Mouse (Mus musculus) cerebellum, adult 2 months (tissue): ENCODE measurements around the gene Ntf5. TPM values are rescaled to one million over a fixed set of nuclear protein-coding genes. Genes with fewer than 3 reads are reported as not detected.

Experiments used
- DNase-seq, 2 experiments: peaks; one replicate each; pipeline ENCODE4 v3.0.0; 2021
- H3K27ac ChIP-seq: fragments of 200-500 bp; 2 replicates; pipeline ENCODE4 v1.5.1; 2012; ENCODE audit warnings: low read length, control low read depth, inconsistent platforms; ENCODE audit not compliant: insufficient read depth
- H3K27me3 ChIP-seq: fragments of 200-500 bp; 2 replicates; pipeline ENCODE4 v1.6.1; 2012; ENCODE audit warnings: inconsistent platforms, mild to moderate bottlenecking, low read length, moderate library complexity; ENCODE audit not compliant: control insufficient read depth, insufficient read depth
- H3K4me1 ChIP-seq: fragments of 200-500 bp; 2 replicates; pipeline ENCODE4 v1.6.1; 2011; ENCODE audit warnings: low read length; ENCODE audit not compliant: control insufficient read depth, insufficient read depth
- H3K4me3 ChIP-seq: fragments of 200-500 bp; replicated peaks from 2 replicates; pipeline ENCODE3; 2011; ENCODE audit warnings: mild to moderate bottlenecking, low read depth, low read length, control low read depth; ENCODE audit not compliant: insufficient read depth
- CTCF ChIP-seq: fragments of 200-500 bp; IDR thresholded peaks from 2 replicates; pipeline ENCODE4 v1.5.1; 2011; ENCODE audit warnings: low read depth, mild to moderate bottlenecking, control low read depth, low read length, moderate library complexity, borderline replicate concordance; ENCODE audit not compliant: insufficient read depth
- POLR2A ChIP-seq: fragments of 200-500 bp; IDR thresholded peaks from 2 replicates; pipeline ENCODE4 v1.6.1; 2011; ENCODE audit warnings: low read length, control low read depth, borderline replicate concordance; ENCODE audit not compliant: insufficient read depth
- WGBS: fragments of 180-500 bp; shearing (Covaris S2); methylation state at CpG from one replicate; pipeline ENCODE4 v1.1.7; 2018; 5-methylcytosine and 5-hydroxymethylcytosine counted together
- polyA plus RNA-seq: library from polyadenylated mRNA; depleted of rRNA; stranded (reverse); fragments of >200 nt; gene quantifications from 2 replicates; pipeline ENCODE4 v1.2.3, GENCODE M21; 2012

Gene Ntf5
- polyA plus RNA-seq, 1 experiment, result 0.07 TPM

DNA sequence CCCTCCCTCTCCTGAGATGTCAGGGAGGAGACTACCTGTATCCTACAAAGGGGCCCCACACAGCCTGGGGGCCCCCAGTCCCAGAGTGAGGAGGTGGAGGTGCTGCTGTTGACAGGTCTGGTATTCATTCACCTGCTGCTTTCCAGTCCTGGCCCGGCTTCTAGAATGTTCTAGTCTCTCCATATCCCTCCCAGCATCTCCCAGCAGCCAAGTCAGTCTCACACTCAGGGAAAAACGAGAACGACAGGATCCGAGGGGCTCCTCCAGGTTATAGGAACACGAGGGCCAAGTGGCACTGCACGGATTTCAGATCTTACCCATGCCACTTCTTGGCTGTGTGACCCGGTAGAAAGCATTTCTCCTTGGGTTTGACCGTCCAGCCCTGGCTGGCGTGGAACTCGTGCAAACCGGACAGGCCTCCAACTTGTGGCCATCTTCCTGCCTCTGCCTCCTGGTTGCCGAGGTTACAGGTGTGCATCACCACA lies 1.3 kb downstream of the Ntf5 start:
- H3K27ac ChIP-seq, result no peak overlapping the region
- H3K4me3 ChIP-seq, result no peak overlapping the region
- no peaks in the 10 kb centered on the region for H3K4me1 ChIP-seq
- 46% methylated on average over 12 of the region's 12 CpGs for WGBS
- DNase-seq, result no peak
- no peaks in the 10 kb centered on the region; the same call in 1 of the 2 replicates for H3K27me3 ChIP-seq
- no peak for TF ChIP-seq CTCF
- TF ChIP-seq POLR2A, result no peak

DNA sequence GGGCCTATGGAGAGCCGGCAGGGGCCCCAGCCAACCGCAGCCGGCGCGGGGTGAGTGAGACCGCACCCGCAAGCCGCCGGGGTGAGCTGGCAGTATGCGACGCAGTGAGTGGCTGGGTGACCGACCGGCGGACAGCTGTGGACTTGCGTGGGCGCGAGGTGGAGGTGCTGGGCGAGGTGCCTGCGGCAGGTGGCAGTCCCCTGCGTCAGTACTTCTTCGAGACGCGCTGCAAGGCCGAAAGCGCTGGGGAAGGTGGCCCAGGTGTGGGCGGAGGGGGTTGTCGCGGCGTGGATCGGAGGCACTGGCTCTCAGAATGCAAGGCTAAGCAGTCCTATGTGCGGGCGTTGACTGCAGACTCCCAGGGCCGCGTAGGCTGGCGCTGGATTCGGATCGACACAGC lies 2.1 kb downstream of the Ntf5 start:
- H3K27me3 ChIP-seq, result no peaks in the 10 kb centered on the region; the same call in 1 of the 2 replicates
- WGBS, result 11% methylated on average over 37 of the region's 37 CpGs
- TF ChIP-seq POLR2A, result no peak
- TF ChIP-seq CTCF, result no peak
- no peak overlapping the region for H3K27ac ChIP-seq
- H3K4me3 ChIP-seq, result peak overlapping the region; percentile 39
- no peaks in the 10 kb centered on the region for H3K4me1 ChIP-seq
- DNase-seq, result no peak

DNA sequence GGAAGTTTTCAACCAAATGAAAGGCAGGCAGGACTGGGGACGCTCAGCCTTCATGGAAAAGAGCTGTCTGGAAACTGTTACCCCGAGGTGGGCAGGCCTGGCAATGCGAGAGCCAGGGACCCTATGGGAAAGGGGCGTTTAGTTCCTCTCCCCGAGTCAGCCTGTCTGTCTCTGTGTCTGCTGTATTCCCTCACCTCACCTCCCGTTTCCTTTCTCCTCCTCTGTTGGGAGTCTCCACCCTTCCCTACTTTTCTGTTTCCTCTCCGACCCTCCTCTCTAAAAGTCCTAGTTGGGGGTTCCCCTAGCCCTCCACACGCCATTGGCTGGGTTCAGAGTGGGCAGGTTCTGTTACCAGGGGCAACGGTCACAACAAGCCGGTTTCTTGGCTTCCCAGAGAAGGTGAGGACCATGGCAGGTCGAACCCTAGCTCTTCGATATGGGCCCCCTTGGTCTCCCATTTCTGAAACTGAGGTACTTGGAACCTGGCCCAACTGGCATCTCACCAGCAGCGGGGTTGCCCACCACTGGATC lies 4.5 kb downstream of the Ntf5 start:
- no peak overlapping the region for H3K4me3 ChIP-seq
- no peaks in the 10 kb centered on the region for H3K4me1 ChIP-seq
- H3K27me3 ChIP-seq, result no peaks in the 10 kb centered on the region; the same call in 1 of the 2 replicates
- TF ChIP-seq CTCF (no peak), POLR2A (no peak)
- no peak for DNase-seq
- 8% methylated on average over 13 of the region's 13 CpGs for WGBS
- no peak overlapping the region for H3K27ac ChIP-seq

DNA sequence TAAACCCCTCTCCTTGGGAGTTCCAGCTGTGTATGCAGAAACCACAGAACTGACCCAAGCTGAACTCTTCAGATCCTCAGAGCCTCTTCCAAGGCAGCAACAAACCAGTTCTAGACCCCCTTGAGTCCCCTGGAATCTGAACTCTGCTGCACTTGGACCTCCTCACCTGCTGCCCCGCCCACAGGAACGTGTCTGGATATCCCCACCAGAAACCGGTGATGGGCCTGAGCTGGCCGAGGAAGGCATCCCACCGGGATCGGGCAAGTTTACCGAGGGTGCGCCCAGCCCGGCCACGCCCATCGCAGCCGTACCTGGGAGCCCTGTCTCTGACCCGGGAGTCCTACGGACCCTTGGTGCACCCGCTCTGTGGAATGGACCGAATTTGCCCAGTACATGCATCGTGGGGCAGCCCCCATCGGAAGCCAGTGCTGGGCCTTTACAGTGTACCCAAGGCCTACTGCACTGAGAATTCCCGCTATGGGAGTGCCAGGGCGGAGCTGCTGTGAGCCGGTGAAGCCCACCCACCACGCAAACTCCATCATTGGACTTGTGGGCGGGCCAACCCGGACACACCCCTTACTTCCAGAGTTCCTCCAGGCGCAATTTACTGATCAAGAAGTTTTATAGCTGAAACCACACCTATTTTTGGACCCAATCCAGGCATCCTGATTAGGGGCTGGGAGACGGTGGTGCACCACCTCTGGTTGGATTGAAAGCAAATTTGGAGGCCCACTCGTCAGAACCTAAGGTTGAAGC lies 6.5 kb downstream of the Ntf5 start:
- Histone ChIP-seq H3K27me3 (no peaks in the 10 kb centered on the region; the same call in 1 of the 2 replicates), H3K4me3 (no peak overlapping the region), H3K4me1 (no peaks in the 10 kb centered on the region), H3K27ac (no peak overlapping the region)
- 18% methylated on average over 27 of the region's 27 CpGs for WGBS
- TF ChIP-seq CTCF (no peak), POLR2A (no peak)
- no peak for DNase-seq

GRCm38 (mm10) chr7:45420615-45420919 lies 7.1 kb downstream of the Ntf5 start, which contains the start of gene Lhb:
Gene Lhb, plus strand, starts transcription at chr7:45420820.
- DNase-seq, result no peak
- Histone ChIP-seq H3K4me3 (no peak within 1 kb of the TSS), H3K4me1 (no peaks in the 10 kb centered on the region), H3K27ac (no peak within 1 kb of the TSS), H3K27me3 (no peaks in the 10 kb centered on the region; the same call in 1 of the 2 replicates)
- 73% methylated on average over 6 of the region's 6 CpGs for WGBS
- TF ChIP-seq POLR2A (no peak), CTCF (no peak)

DNA sequence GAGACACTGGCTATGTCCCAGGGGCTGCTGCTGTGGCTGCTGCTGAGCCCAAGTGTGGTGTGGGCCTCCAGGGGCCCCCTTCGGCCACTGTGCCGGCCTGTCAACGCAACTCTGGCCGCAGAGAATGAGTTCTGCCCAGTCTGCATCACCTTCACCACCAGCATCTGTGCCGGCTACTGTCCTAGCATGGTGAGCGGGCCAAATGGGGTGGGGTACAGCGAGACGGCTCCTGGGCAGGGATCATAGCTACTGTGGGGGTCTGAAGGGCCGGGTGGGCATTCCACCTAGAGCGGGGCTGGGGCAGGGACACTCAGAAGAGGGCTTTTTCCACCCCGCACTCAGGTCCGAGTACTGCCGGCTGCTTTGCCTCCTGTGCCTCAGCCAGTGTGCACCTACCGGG lies 7.7 kb downstream of the Ntf5 start:
- DNase-seq, result no peak
- no peaks in the 10 kb centered on the region for H3K4me1 ChIP-seq
- no peak overlapping the region for H3K4me3 ChIP-seq
- no peak overlapping the region for H3K27ac ChIP-seq
- no peak for TF ChIP-seq POLR2A
- no peak for TF ChIP-seq CTCF
- H3K27me3 ChIP-seq, result no peaks in the 10 kb centered on the region; the same call in 1 of the 2 replicates
- 83% methylated on average over 14 of the region's 14 CpGs for WGBS

DNA sequence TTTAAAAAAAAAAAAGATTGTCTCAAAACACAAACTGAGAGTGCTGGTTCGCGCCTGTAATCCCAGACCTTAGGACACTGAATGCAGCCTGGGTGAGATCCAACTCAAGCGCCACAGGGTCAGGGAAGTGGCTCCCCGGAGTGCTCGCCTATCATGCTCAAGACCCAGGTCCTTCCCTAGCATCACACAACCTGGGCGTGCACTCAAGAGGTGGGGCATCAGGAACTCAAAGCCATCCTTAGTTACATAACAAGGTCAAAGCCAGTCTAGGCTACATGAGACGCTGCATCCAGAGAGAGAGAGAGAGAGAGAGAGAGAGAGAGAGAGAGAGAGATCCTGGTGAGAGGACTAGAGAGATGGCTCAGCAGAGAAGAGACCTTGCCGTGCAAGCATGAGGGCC lies 13.1 kb downstream of the Ntf5 start:
- no peaks in the 10 kb centered on the region for H3K27me3 ChIP-seq
- TF ChIP-seq CTCF (no peak), POLR2A (no peak)
- H3K4me3 ChIP-seq, result no peak overlapping the region
- no peak for DNase-seq
- 84% methylated on average over 8 of the region's 8 CpGs for WGBS
- H3K4me1 ChIP-seq, result no peaks in the 10 kb centered on the region
- no peak overlapping the region for H3K27ac ChIP-seq

DNA sequence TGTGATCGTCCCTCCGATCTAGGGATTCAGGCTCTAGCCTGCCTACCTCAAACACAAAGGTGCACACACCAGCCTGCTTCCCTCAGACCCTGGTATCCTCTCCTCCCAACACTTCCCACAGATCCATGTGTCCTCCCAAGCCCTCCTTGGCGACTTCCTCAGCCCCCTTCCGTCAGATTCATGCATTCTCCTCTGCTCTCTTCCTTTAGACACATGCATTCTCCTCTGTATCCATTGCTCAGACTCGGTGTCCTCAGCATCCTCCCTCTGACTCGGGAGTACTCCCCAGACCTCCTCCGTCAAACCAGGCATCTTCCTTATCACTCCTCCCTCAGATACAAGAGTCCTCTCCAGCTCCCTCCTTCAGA lies 20.3 kb downstream of the Ntf5 start:
- DNase-seq, result no peak
- H3K4me1 ChIP-seq, result peaks cover 28% of the 10 kb centered on the region
- peak overlapping the region; percentile 81 for H3K4me3 ChIP-seq
- WGBS, result 1% methylated on average over 7 of the region's 7 CpGs
- H3K27ac ChIP-seq, result no peak overlapping the region; the same call in 1 of the 2 replicates
- TF ChIP-seq CTCF (no peak), POLR2A (no peak)
- no peaks in the 10 kb centered on the region for H3K27me3 ChIP-seq
